Mouse (Mus musculus): ENCODE measurements around the gene Sike1. TPM values are rescaled to one million over a fixed set of nuclear protein-coding genes. Genes with fewer than 3 reads are reported as not detected.
A peak's percentile ranks its signal among the peaks of the same experiment; 100 is the strongest.

The Sike1 gene
- polyA plus RNA-seq, 1 experiment from 2014 or later = 42.9 TPM

DNA sequence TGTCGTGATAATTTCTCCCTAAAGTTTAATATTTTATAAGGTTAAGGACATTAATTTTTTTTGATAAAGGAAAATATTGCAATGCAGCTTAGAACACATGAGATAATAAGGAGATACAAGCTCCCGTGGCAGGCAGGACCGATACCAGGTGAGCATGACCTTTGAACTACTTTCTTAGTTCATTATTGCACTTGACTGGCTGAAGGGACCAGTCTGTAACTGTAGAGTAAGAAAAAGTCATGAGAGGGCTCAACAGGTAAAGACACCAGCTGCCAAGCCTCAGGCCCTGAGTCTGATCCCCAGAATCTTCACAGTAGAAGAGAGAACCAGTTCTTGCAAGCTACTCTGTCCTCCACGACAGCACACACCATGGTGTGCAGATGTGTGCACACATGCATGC lies 18.6 kb upstream of the Sike1 start:
- H3K4me1 ChIP-seq (replicated peaks; ENCODE audit: control insufficient read depth, insufficient read depth, low read length) = no peaks in the 10 kb centered on the region
- H3K4me3 ChIP-seq (ENCODE audit: low read depth, low read length) = no peak overlapping the region
- H3K27me3 ChIP-seq (replicated peaks; ENCODE audit: control insufficient read depth, insufficient read depth, low read length) = no peaks in the 10 kb centered on the region
- no peak overlapping the region for H3K27ac ChIP-seq (ENCODE audit: low read depth, low read length)
- DNase-seq (ENCODE audit: low spot score) = no peak
- ATAC-seq (replicated peaks; ENCODE audit: low FRiP score) = no peak
- no peaks in the 10 kb centered on the region for H3K36me3 ChIP-seq (ENCODE audit: control insufficient read depth, insufficient read depth, low read length)
- no peak overlapping the region for H3K9ac ChIP-seq (ENCODE audit: low read depth, low read length)
- no peaks in the 10 kb centered on the region for H3K9me3 ChIP-seq (ENCODE audit: control insufficient read depth, low read length)
- 75% methylated on average over 4 of the region's 4 CpGs for WGBS
- no peak overlapping the region for H3K4me2 ChIP-seq

- Histone ChIP-seq H3K4me3 (ENCODE audit: low read depth, low read length) (no peak overlapping the region), H3K27me3 (replicated peaks; ENCODE audit: control insufficient read depth, insufficient read depth, low read length) (no peaks in the 10 kb centered on the region), H3K9ac (ENCODE audit: low read depth, low read length) (no peak overlapping the region), H3K4me2 (no peak overlapping the region), H3K4me1 (replicated peaks; ENCODE audit: control insufficient read depth, insufficient read depth, low read length) (no peaks in the 10 kb centered on the region), H3K36me3 (ENCODE audit: control insufficient read depth, insufficient read depth, low read length) (no peaks in the 10 kb centered on the region), H3K9me3 (ENCODE audit: control insufficient read depth, low read length) (no peaks in the 10 kb centered on the region), H3K27ac (ENCODE audit: low read depth, low read length) (no peak overlapping the region)
- ATAC-seq (replicated peaks; ENCODE audit: low FRiP score) (no peak), DNase-seq (ENCODE audit: low spot score) (no peak)
- WGBS = 42% methylated on average over 10 of the region's 10 CpGs
These were observed 15.8 kb upstream of the Sike1 start for GRCm38 (mm10) chr3:102979550-102980348.

DNA sequence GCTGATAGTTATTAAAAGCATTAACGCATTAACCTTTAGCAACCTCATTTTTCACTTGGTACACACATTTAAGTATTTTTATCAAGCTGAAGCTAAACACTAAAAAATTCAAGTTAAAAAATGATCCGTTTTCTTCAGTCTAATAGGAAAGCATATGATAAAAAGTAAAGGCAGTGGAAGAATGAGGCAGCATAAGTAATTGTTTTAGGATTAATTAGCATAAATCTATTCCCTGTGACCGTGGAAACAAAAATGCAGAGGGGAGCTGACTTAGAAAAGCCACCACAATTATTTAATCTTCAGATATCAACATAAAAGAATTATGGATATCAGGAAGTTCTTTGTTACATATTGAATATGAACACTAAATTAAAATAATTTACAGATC lies 15.2 kb upstream of the Sike1 start:
- ATAC-seq (replicated peaks; ENCODE audit: low FRiP score) (no peak), DNase-seq (ENCODE audit: low spot score) (no peak)
- no peaks in the 10 kb centered on the region for H3K4me1 ChIP-seq (replicated peaks; ENCODE audit: control insufficient read depth, insufficient read depth, low read length)
- no peaks in the 10 kb centered on the region for H3K36me3 ChIP-seq (ENCODE audit: control insufficient read depth, insufficient read depth, low read length)
- no peak overlapping the region for H3K4me3 ChIP-seq (ENCODE audit: low read depth, low read length)
- H3K9ac ChIP-seq (ENCODE audit: low read depth, low read length) = no peak overlapping the region
- H3K9me3 ChIP-seq (ENCODE audit: control insufficient read depth, low read length) = no peaks in the 10 kb centered on the region
- no peak overlapping the region for H3K4me2 ChIP-seq
- WGBS = 56% methylated on average over 3 of the region's 3 CpGs
- no peak overlapping the region for H3K27ac ChIP-seq (ENCODE audit: low read depth, low read length)
- no peaks in the 10 kb centered on the region for H3K27me3 ChIP-seq (replicated peaks; ENCODE audit: control insufficient read depth, insufficient read depth, low read length)

- WGBS = 62% methylated on average over 8 of the region's 8 CpGs
These were observed 4.5 kb upstream of the Sike1 start for GRCm38 (mm10) chr3:102991041-102991440.

DNA sequence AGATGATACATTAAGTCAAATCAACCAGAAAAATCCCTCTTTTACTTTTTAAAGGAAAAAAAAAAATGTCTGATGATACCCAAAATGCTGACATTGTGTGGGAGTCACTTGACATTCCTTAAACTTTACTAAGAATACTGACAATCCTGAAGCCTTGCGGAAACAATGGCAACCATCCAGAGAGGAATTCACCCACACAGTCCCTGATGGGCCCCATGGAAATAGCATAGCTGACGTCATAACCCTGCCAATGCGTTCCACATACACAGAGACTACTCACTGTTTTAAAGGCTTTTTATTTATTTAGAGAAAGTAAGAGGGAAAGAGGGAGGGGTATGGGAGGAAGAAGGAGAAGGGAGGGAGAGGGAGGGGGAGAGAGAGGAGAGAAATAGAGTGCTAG lies 2.6 kb upstream of the Sike1 start:
- no peak for ATAC-seq (replicated peaks; ENCODE audit: low FRiP score)
- Histone ChIP-seq H3K9ac (ENCODE audit: low read depth, low read length) (no peak overlapping the region), H3K4me1 (replicated peaks; ENCODE audit: control insufficient read depth, insufficient read depth, low read length) (peaks cover 15% of the 10 kb centered on the region; the same call in 1 of the 2 replicates), H3K27me3 (replicated peaks; ENCODE audit: control insufficient read depth, insufficient read depth, low read length) (no peaks in the 10 kb centered on the region), H3K4me3 (ENCODE audit: low read depth, low read length) (no peak overlapping the region), H3K36me3 (ENCODE audit: control insufficient read depth, insufficient read depth, low read length) (no peaks in the 10 kb centered on the region), H3K9me3 (ENCODE audit: control insufficient read depth, low read length) (no peaks in the 10 kb centered on the region), H3K4me2 (no peak overlapping the region), H3K27ac (ENCODE audit: low read depth, low read length) (no peak overlapping the region)
- 58% methylated on average over 3 of the region's 3 CpGs for WGBS
- no peak for DNase-seq (ENCODE audit: low spot score)

More at GRCm38 (mm10) chr3:102991041-102991440, 4.5 kb upstream of the Sike1 start:
- Histone ChIP-seq H3K27me3 (replicated peaks; ENCODE audit: control insufficient read depth, insufficient read depth, low read length) (no peaks in the 10 kb centered on the region), H3K9ac (ENCODE audit: low read depth, low read length) (no peak overlapping the region), H3K4me3 (ENCODE audit: low read depth, low read length) (no peak overlapping the region), H3K9me3 (ENCODE audit: control insufficient read depth, low read length) (no peaks in the 10 kb centered on the region), H3K4me1 (replicated peaks; ENCODE audit: control insufficient read depth, insufficient read depth, low read length) (0 out of 2 replicates have a peak, but pooled peaks cover 4% of the 10 kb centered on the region), H3K4me2 (no peak overlapping the region), H3K27ac (ENCODE audit: low read depth, low read length) (no peak overlapping the region), H3K36me3 (ENCODE audit: control insufficient read depth, insufficient read depth, low read length) (no peaks in the 10 kb centered on the region)
- no peak for ATAC-seq (replicated peaks; ENCODE audit: low FRiP score)
- no peak for DNase-seq (ENCODE audit: low spot score)

DNA sequence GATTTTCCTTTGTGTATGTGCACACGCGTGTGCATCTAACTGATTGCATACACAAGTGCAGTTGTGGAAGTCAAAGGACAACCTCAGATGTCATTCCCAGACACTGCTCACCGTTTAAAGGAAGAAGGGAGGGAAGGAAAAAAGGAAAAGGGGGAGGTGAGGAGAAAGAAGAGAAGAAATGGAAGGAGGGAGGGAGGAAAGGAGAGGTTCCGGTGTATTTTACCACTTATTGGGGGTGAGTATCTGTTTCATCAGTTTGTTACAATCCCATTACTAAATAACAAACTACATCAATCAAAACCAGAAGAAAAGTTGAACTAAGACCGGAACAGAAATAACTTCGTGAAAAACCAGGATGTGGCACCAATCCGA lies 289 bp upstream of the Sike1 start:
- Histone ChIP-seq H3K9ac (ENCODE audit: low read depth, low read length) (no peak overlapping the region; the same call in 1 of the 2 replicates), H3K4me1 (replicated peaks; ENCODE audit: control insufficient read depth, insufficient read depth, low read length) (peaks cover 15% of the 10 kb centered on the region; the same call in 1 of the 2 replicates), H3K36me3 (ENCODE audit: control insufficient read depth, insufficient read depth, low read length) (peaks cover 5% of the 10 kb centered on the region), H3K4me2 (peak overlapping the region; percentile 74), H3K9me3 (ENCODE audit: control insufficient read depth, low read length) (no peaks in the 10 kb centered on the region), H3K27me3 (replicated peaks; ENCODE audit: control insufficient read depth, insufficient read depth, low read length) (no peaks in the 10 kb centered on the region), H3K4me3 (ENCODE audit: low read depth, low read length) (peak overlapping the region; percentile 79), H3K27ac (ENCODE audit: low read depth, low read length) (peak overlapping the region; percentile 90; the same call in 1 of the 2 replicates)
- 49% methylated on average over 7 of the region's 7 CpGs for WGBS
- ATAC-seq (replicated peaks; ENCODE audit: low FRiP score) = no peak
- no peak for DNase-seq (ENCODE audit: low spot score)

- H3K36me3 ChIP-seq (ENCODE audit: control insufficient read depth, insufficient read depth, low read length) = peaks cover 12% of the 10 kb centered on the region
- H3K9me3 ChIP-seq (ENCODE audit: control insufficient read depth, low read length) = no peaks in the 10 kb centered on the region; the same call in 1 of the 2 replicates
- H3K27ac ChIP-seq (ENCODE audit: low read depth, low read length) = no peak overlapping the region
- no peaks in the 10 kb centered on the region for H3K27me3 ChIP-seq (replicated peaks; ENCODE audit: control insufficient read depth, insufficient read depth, low read length)
- ATAC-seq (replicated peaks; ENCODE audit: low FRiP score) (no peak), DNase-seq (ENCODE audit: low spot score) (no peak)
- peak overlapping the region; percentile 12; the same call in 1 of the 2 replicates for H3K4me2 ChIP-seq
- H3K4me1 ChIP-seq (replicated peaks; ENCODE audit: control insufficient read depth, insufficient read depth, low read length) = peaks cover 15% of the 10 kb centered on the region; the same call in 1 of the 2 replicates
- 72% methylated on average over 10 of the region's 10 CpGs for WGBS
- no peak overlapping the region for H3K4me3 ChIP-seq (ENCODE audit: low read depth, low read length)
- no peak overlapping the region for H3K9ac ChIP-seq (ENCODE audit: low read depth, low read length)
These were observed 1.5 kb downstream of the Sike1 start for GRCm38 (mm10) chr3:102997036-102997435.

GRCm38 (mm10) chr3:102997591-102997990 lies 2.1 kb downstream of the Sike1 start:
- peaks cover 15% of the 10 kb centered on the region; the same call in 1 of the 2 replicates for H3K4me1 ChIP-seq (replicated peaks; ENCODE audit: control insufficient read depth, insufficient read depth, low read length)
- H3K36me3 ChIP-seq (ENCODE audit: control insufficient read depth, insufficient read depth, low read length) = peaks cover 12% of the 10 kb centered on the region
- H3K27me3 ChIP-seq (replicated peaks; ENCODE audit: control insufficient read depth, insufficient read depth, low read length) = no peaks in the 10 kb centered on the region
- ATAC-seq (replicated peaks; ENCODE audit: low FRiP score) (no peak), DNase-seq (ENCODE audit: low spot score) (no peak)
- H3K4me3 ChIP-seq (ENCODE audit: low read depth, low read length) = no peak overlapping the region
- H3K9ac ChIP-seq (ENCODE audit: low read depth, low read length) = no peak overlapping the region
- 84% methylated on average over 3 of the region's 3 CpGs for WGBS
- H3K27ac ChIP-seq (ENCODE audit: low read depth, low read length) = no peak overlapping the region
- H3K9me3 ChIP-seq (ENCODE audit: control insufficient read depth, low read length) = no peaks in the 10 kb centered on the region; the same call in 1 of the 2 replicates
- H3K4me2 ChIP-seq = no peak overlapping the region

DNA sequence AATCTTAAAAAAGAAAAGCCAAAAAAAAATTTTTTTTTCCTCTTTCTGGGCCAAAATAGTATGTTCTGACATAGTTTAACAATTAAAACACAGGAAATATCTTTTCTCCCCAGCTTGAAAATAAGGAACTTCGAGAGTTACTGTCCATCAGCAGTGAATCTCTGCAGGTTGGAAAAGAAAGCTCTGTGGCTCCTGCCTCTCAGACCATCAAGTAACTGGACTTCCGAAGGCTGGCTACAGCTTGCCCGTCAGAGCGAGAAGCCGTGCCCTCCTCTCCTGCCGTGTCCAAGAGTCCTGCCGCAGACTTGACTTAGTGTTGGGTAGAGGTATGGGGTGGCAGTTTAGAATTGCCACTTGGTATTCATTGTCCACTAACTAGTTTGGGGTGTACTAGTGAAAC lies 6.1 kb downstream of the Sike1 start:
- WGBS = 91% methylated on average over 7 of the region's 7 CpGs
- no peak for ATAC-seq (replicated peaks; ENCODE audit: low FRiP score)
- Histone ChIP-seq H3K27me3 (replicated peaks; ENCODE audit: control insufficient read depth, insufficient read depth, low read length) (no peaks in the 10 kb centered on the region), H3K4me1 (replicated peaks; ENCODE audit: control insufficient read depth, insufficient read depth, low read length) (peaks cover 5% of the 10 kb centered on the region; the same call in 1 of the 2 replicates), H3K27ac (ENCODE audit: low read depth, low read length) (no peak overlapping the region), H3K36me3 (ENCODE audit: control insufficient read depth, insufficient read depth, low read length) (peaks cover 12% of the 10 kb centered on the region), H3K9me3 (ENCODE audit: control insufficient read depth, low read length) (no peaks in the 10 kb centered on the region; the same call in 1 of the 2 replicates), H3K9ac (ENCODE audit: low read depth, low read length) (no peak overlapping the region), H3K4me2 (no peak overlapping the region), H3K4me3 (ENCODE audit: low read depth, low read length) (no peak overlapping the region)
- no peak for DNase-seq (ENCODE audit: low spot score)
